Mouse (Mus musculus) heart, embryonic 10.5 days (tissue): ENCODE data around the gene Ttc28. TPM values are rescaled to one million over a fixed set of nuclear protein-coding genes. Genes with fewer than 3 reads are reported as not detected.

Experiments
- DNase-seq: peaks from one replicate; pipeline ENCODE4 v3.0.0-alpha.2; 2017; ENCODE audit warnings: low spot score
- H3K27ac ChIP-seq: fragments of 300-500 bp; sonication (generic); 2 replicates; pipeline ENCODE4 v1.5.1; 2016; ENCODE audit warnings: mild to moderate bottlenecking
- H3K27me3 ChIP-seq: fragments of 300-500 bp; sonication (generic); 2 replicates; pipeline ENCODE4 v1.6.1; 2016; ENCODE audit warnings: mild to moderate bottlenecking; ENCODE audit not compliant: poor library complexity, insufficient read depth, severe bottlenecking
- H3K36me3 ChIP-seq: fragments of 300-500 bp; sonication (generic); 2 replicates; pipeline ENCODE4 v1.6.1; 2016; ENCODE audit warnings: mild to moderate bottlenecking, moderate library complexity
- H3K4me1 ChIP-seq: fragments of 300-500 bp; sonication (generic); 2 replicates; pipeline ENCODE4 v1.6.1; 2016; ENCODE audit warnings: mild to moderate bottlenecking
- H3K4me3 ChIP-seq: fragments of 300-500 bp; sonication (generic); 2 replicates; pipeline ENCODE4 v1.5.1; 2016; ENCODE audit warnings: mild to moderate bottlenecking, moderate library complexity
- H3K9me3 ChIP-seq: fragments of 300-500 bp; sonication (generic); 2 replicates; pipeline ENCODE4 v1.6.1; 2016; ENCODE audit warnings: mild to moderate bottlenecking, moderate library complexity
- WGBS: fragments of 180-500 bp; shearing (Covaris S2); methylation state at CpG from one replicate; pipeline ENCODE4 v1.1.7; 2016; 5-methylcytosine and 5-hydroxymethylcytosine counted together
- polyA plus RNA-seq: library from polyadenylated mRNA; unstranded; fragments of >200 nt; fragmentation: Nextera tagmentation; extraction: Ambion mirVana; gene quantifications from 2 replicates; pipeline ENCODE4 v1.2.1, GENCODE M21; 2016

Gene Ttc28
- polyA plus RNA-seq, 1 experiment from 2014 or later, result 10.9 TPM

- Histone ChIP-seq H3K4me1 (peaks cover 8% of the 10 kb centered on the region), H3K27me3 (peaks cover 40% of the 10 kb centered on the region; the same call in 1 of the 2 replicates), H3K9me3 (no peaks in the 10 kb centered on the region), H3K4me3 (no peak overlapping the region), H3K27ac (no peak overlapping the region), H3K36me3 (no peaks in the 10 kb centered on the region; the same call in 1 of the 2 replicates)
- 80% methylated on average over 6 of the region's 6 CpGs for WGBS
- no peak for DNase-seq
These were observed 190.8 kb downstream of the Ttc28 start for GRCm38 (mm10) chr5:111070361-111070760.

GRCm38 (mm10) chr5:111073316-111073736, 193.7 kb downstream of the Ttc28 start:
- H3K27ac ChIP-seq, result no peak overlapping the region
- peaks cover 14% of the 10 kb centered on the region for H3K4me1 ChIP-seq
- WGBS, result 56% methylated on average over 6 of the region's 6 CpGs
- no peaks in the 10 kb centered on the region; the same call in 1 of the 2 replicates for H3K36me3 ChIP-seq
- no peaks in the 10 kb centered on the region for H3K9me3 ChIP-seq
- H3K4me3 ChIP-seq, result no peak overlapping the region
- peaks cover 22% of the 10 kb centered on the region; the same call in 1 of the 2 replicates for H3K27me3 ChIP-seq
- DNase-seq, result peak; percentile 53

GRCm38 (mm10) chr5:111074050-111074449, 194.4 kb downstream of the Ttc28 start:
- Histone ChIP-seq H3K36me3 (no peaks in the 10 kb centered on the region; the same call in 1 of the 2 replicates), H3K27ac (no peak overlapping the region), H3K9me3 (no peaks in the 10 kb centered on the region), H3K4me1 (peaks cover 14% of the 10 kb centered on the region), H3K27me3 (peaks cover 15% of the 10 kb centered on the region; the same call in 1 of the 2 replicates), H3K4me3 (no peak overlapping the region)
- 41% methylated on average over 7 of the region's 7 CpGs for WGBS
- DNase-seq, result peak; percentile 19

- Histone ChIP-seq H3K27ac (no peak overlapping the region), H3K4me1 (peaks cover 14% of the 10 kb centered on the region), H3K36me3 (no peaks in the 10 kb centered on the region; the same call in 1 of the 2 replicates), H3K9me3 (no peaks in the 10 kb centered on the region), H3K27me3 (no peaks in the 10 kb centered on the region; the same call in 1 of the 2 replicates), H3K4me3 (no peak overlapping the region)
- DNase-seq, result peak; percentile 55
- 62% methylated on average over 5 of the region's 5 CpGs for WGBS
These were observed 196.2 kb downstream of the Ttc28 start for GRCm38 (mm10) chr5:111075841-111076240.

- Histone ChIP-seq H3K4me3 (no peak overlapping the region), H3K27me3 (no peaks in the 10 kb centered on the region; the same call in 1 of the 2 replicates), H3K9me3 (no peaks in the 10 kb centered on the region), H3K36me3 (no peaks in the 10 kb centered on the region), H3K4me1 (peaks cover 14% of the 10 kb centered on the region), H3K27ac (no peak overlapping the region)
- WGBS, result 82% methylated on average over 9 of the region's 9 CpGs
- peak; percentile 47 for DNase-seq
These were observed 197.7 kb downstream of the Ttc28 start for GRCm38 (mm10) chr5:111077261-111077660.

DNA sequence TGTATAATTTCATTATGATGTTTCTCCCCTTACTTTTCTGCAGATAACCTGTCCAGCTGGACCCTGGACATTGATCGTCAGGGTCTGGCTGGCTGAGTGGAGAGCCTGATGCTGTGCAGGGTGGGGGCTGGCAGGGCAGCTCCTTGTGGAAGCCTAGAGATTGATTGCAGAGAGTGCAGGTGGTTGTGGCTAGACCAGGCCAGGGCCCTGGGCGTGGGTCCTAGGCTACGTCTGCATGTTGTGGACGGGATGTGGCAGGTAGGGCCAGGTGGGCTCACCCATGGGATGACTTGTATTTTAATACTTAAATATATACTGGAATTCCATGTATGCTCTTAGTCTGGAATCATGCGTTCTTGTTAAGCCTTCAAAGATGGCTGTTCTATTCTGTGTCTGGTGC, 201.0 kb downstream of the Ttc28 start:
- no peak overlapping the region for H3K4me3 ChIP-seq
- H3K27ac ChIP-seq, result no peak overlapping the region
- DNase-seq, result peak; percentile 69
- no peaks in the 10 kb centered on the region; the same call in 1 of the 2 replicates for H3K27me3 ChIP-seq
- WGBS, result 81% methylated on average over 5 of the region's 5 CpGs
- no peaks in the 10 kb centered on the region for H3K9me3 ChIP-seq
- H3K4me1 ChIP-seq, result peaks cover 5% of the 10 kb centered on the region; the same call in 1 of the 2 replicates
- no peaks in the 10 kb centered on the region for H3K36me3 ChIP-seq

- DNase-seq, result peak; percentile 60
- H3K4me3 ChIP-seq, result no peak overlapping the region
- H3K4me1 ChIP-seq, result no peaks in the 10 kb centered on the region
- peaks cover 9% of the 10 kb centered on the region; the same call in 1 of the 2 replicates for H3K36me3 ChIP-seq
- 86% methylated on average over 4 of the region's 4 CpGs for WGBS
- H3K27me3 ChIP-seq, result no peaks in the 10 kb centered on the region; the same call in 1 of the 2 replicates
- H3K27ac ChIP-seq, result no peak overlapping the region
- no peaks in the 10 kb centered on the region for H3K9me3 ChIP-seq
These were observed 206.2 kb downstream of the Ttc28 start for GRCm38 (mm10) chr5:111085849-111086248.

DNA sequence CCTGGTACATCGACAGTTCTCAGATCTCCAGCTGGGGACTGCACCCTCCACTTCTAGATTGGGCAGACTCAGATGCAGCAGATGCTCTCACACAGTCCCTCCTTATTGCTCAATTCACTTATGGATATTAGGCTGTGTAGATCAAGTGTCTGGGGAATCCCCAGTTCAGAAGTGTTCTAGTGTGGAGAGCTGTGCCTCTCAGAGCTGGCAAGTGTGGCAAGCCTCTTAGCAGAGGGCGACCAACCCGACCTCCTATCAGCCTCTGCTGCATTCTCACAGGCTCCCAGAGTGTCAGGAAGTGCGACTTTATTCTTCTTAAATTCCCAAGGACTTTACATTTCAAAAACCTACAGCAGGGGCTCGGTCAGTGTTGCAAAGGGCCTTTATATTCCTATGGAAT, 217.1 kb downstream of the Ttc28 start:
- Histone ChIP-seq H3K27me3 (peaks cover 13% of the 10 kb centered on the region; the same call in 1 of the 2 replicates), H3K4me1 (peaks cover 40% of the 10 kb centered on the region), H3K9me3 (no peaks in the 10 kb centered on the region), H3K27ac (no peak overlapping the region), H3K4me3 (no peak overlapping the region), H3K36me3 (peaks cover 13% of the 10 kb centered on the region)
- 49% methylated on average over 5 of the region's 5 CpGs for WGBS
- DNase-seq, result no peak

DNA sequence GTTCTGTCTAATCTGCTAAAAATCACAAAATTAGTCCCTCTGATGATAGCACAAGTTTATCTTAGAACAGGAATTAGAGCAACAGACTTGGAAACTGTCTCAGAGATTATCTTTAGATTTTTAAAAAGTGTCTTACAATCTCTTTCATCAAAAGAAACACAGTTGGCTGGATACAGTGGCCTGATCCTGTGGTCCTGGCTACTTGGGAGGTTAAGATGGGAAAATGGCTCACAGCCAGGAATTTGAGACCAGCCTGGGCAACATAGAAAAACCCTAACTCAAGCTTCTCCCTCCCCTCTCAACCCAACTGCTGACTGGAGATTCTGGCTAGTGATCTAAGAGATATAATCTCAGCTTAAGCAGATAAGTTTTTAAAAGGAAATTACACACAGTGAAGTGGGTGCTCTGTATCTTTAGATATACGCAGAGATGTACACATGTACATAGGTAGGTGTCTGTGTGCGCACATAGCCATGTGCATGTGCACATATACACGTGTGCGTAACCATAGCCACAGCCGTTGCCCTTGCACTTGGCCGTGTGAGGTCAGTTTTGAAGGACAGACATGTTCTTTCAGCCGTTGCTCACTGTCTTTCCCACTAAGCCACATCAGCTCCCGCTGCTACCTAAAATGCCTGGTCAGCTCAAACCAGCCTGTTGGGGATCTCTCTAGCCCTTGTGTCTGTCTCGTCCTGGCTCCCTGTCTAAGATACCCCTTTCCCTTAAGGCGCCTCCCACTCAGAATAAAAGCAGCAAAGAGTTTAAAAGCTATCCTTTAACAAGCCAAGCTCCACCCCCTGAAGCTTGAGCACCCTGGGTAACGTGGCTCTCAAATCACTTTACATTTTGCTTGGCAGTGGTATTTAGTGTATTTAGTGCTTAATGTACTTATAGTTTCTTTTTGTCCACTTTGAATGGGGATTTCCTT, 217.9 kb downstream of the Ttc28 start:
- no peaks in the 10 kb centered on the region for H3K9me3 ChIP-seq
- DNase-seq, result no peak
- H3K4me1 ChIP-seq, result peaks cover 41% of the 10 kb centered on the region
- H3K4me3 ChIP-seq, result no peak overlapping the region
- H3K27ac ChIP-seq, result no peak overlapping the region
- H3K27me3 ChIP-seq, result peaks cover 13% of the 10 kb centered on the region; the same call in 1 of the 2 replicates
- H3K36me3 ChIP-seq, result peaks cover 20% of the 10 kb centered on the region
- 70% methylated on average over 11 of the region's 11 CpGs for WGBS

- no peak overlapping the region for H3K4me3 ChIP-seq
- 40% methylated on average over 7 of the region's 7 CpGs for WGBS
- peaks cover 41% of the 10 kb centered on the region for H3K4me1 ChIP-seq
- H3K9me3 ChIP-seq, result no peaks in the 10 kb centered on the region
- H3K27ac ChIP-seq, result peak overlapping the region; percentile 18
- peaks cover 21% of the 10 kb centered on the region for H3K36me3 ChIP-seq
- H3K27me3 ChIP-seq, result peaks cover 13% of the 10 kb centered on the region; the same call in 1 of the 2 replicates
- DNase-seq, result no peak
These were observed 219.1 kb downstream of the Ttc28 start for GRCm38 (mm10) chr5:111098516-111099274.

GRCm38 (mm10) chr5:111100585-111100984, 221.0 kb downstream of the Ttc28 start:
- 83% methylated on average over 7 of the region's 7 CpGs for WGBS
- no peak overlapping the region for H3K27ac ChIP-seq
- H3K27me3 ChIP-seq, result peaks cover 13% of the 10 kb centered on the region; the same call in 1 of the 2 replicates
- peaks cover 49% of the 10 kb centered on the region for H3K4me1 ChIP-seq
- no peaks in the 10 kb centered on the region for H3K9me3 ChIP-seq
- DNase-seq, result no peak
- H3K4me3 ChIP-seq, result no peak overlapping the region
- peaks cover 16% of the 10 kb centered on the region for H3K36me3 ChIP-seq

GRCm38 (mm10) chr5:111101383-111101932, 221.9 kb downstream of the Ttc28 start:
- peaks cover 45% of the 10 kb centered on the region for H3K4me1 ChIP-seq
- no peaks in the 10 kb centered on the region for H3K9me3 ChIP-seq
- H3K27ac ChIP-seq, result no peak overlapping the region
- peaks cover 14% of the 10 kb centered on the region for H3K36me3 ChIP-seq
- H3K4me3 ChIP-seq, result no peak overlapping the region
- WGBS, result 53% methylated on average over 6 of the region's 6 CpGs
- no peak for DNase-seq
- peaks cover 7% of the 10 kb centered on the region; the same call in 1 of the 2 replicates for H3K27me3 ChIP-seq
